Mouse (Mus musculus): ENCODE results near the gene Txndc2.

Gene Txndc2

DNA sequence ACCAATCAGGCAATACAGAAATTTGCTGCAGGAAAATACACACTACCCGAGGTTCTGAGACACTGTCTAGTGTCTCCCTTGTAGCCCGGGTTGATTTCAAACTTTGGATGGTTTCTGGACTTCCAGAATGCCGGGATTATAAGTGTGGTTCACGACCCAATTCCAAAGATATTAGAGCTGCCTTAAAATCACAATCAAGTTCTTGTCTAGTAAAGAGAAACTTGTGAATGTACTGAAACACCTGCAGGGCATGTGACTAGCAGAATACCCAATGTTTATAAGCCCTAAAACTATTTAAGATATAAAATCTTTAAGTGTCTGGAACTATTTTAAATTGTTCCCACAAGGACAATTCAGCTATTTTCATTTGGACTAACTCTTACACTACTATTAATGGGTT lies 30.2 kb downstream of the Txndc2 start:
- no peak for DNase-seq

DNA sequence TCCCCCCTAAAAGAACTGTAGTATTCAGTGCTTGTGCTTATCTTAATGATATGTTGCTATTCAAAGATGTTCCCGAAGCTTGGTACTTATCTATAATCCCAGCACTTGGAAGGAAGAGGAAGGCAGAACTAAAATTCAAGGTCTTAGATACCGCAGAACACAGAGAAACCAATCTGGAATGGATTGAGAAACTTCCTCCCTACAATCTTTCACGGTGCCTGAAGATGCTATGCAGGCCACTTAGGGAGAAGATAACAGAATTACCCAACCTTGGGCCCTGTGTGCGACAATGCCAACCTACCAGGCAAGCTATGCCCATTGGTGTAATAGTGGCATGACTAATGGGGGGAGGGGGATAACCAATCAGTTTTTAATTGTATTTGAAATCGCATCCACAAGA lies 33.2 kb downstream of the Txndc2 start:
- no peak for DNase-seq

DNA sequence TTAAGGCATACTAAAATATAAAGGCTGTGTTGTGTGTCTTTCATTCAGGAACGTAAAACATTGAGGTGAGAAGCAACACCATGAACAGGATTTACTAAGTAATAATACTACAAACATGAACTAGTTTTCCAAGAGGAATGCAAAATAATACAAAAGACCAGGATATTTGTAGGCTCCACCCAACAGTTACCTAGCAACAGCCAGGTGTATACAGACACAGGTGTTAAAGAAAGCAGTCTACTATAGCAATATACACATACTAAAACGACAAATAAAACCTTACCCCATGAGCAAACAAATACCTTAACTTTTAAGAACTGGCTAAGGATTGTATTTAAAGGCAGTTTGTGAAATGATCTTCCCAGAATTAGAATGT lies 33.7 kb downstream of the Txndc2 start:
- no peak for DNase-seq

DNA sequence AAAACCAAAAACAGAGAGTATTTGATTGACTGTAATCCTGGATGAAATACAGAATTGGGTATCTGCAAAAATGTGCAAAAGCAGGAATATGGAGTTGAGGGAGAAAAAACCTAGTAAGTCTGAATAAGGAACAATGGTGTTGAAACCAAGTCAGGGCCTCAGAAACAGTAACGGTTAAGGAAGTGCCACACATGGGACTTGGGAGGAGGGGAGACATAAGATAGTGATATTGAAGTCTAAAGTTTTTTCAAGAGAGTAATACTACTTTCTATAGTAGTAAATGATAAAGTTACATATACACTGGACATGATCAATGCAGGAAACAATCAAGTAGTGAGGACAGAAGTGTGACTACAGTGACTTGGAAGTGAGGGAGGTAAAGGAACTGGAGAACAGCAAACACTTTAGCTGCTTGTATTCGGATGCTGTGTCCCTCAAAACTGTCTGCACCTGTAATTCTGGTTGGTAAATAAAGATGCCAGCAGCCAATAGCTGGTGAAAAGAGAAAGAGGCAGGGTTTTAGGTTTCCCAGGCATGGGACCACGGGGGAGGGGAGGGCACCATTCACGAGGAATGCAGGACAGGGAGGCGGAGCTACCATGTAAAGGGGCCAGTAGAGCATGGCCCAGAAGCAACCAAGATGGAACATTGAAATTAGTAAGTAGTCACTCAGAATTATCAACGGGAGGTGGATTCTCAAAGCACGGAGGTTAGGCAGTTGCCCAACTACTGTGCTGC lies 34.2 kb downstream of the Txndc2 start:
- peak; percentile 24 for DNase-seq

DNA sequence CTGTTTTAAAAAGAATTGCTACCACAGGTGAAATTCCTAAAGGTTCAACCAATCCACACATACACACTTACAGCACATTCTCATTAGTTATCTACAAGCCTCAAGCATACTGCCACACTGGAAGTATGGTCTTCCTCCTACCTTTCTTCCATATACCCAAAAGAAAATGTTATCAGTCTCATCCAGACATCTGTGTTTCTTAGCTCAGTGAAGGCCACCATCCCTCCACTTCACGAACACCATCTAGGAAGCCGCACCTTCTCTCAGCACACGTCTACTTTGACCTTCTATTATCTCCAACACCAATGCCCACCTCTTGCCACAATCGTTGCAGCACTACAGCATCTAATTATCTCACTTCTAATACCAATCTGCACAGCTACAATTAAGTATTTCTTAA lies 36.0 kb downstream of the Txndc2 start:
- DNase-seq, result no peak

DNA sequence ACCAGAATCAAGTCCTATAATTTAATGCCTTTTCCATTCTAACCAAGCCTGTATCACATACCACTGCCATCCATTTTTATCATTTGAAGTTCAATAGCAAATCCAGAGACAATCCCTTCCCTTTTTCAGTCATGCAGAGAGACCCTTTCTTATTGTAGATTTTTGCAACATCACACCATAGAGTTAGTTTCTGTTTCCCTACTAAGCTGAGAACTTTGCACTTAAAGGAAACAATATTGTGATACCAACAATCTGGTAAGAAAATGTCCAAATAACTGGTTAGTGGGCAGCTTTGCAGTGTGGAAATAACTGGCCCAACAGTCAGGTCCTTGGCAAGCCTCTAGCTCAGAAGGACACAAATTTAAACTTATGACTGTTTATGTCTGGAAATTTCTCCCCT lies 37.1 kb downstream of the Txndc2 start:
- no peak for DNase-seq

DNA sequence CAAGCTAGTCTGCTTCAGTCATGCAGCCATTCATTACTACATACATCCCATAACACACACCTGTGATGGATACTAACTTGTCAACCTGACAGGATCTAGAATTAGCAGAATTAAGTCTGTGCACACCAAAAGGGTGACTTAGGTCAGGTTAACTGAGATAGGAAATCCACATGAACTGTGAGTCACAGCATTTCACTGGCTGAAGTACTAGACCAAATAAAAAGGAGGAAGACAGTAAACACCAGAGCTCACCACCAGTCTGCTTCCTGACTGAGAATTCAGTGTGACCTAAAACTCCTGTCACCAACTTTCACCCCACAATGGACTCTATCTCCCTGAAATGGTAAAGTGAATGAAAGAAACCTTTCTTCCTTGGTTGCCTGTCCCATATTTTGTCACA lies 37.7 kb downstream of the Txndc2 start:
- DNase-seq, result no peak

DNA sequence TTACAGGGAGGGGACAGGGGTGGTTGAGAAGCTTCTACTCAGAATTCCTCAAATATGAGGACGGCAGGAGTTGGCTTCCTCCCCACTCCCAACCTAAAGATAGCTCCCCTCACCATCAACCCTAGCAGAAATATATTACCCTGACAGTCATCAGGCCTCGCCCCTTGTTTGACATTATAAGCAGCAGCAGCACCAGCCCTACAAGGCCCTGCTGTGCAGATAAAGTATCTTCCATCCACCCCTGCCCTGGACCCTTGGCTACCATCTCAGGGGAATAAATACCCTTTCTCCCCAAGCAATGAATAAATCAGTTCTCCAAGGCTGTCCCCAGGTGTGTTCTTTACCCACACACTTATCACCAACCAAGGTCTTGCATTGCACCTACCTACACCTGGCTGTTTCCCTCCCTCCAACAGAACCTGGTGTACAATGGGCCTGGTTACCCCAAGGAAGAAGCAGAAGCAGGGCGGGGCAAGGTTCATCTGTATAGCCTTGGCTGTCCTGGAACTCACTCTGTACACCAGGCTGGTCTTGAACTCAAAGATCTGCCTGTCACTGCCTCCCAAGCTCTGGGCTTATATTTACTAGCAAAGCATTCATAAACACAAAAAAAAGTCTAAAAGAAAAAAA lies 44.0 kb downstream of the Txndc2 start:
- DNase-seq, result no peak

DNA sequence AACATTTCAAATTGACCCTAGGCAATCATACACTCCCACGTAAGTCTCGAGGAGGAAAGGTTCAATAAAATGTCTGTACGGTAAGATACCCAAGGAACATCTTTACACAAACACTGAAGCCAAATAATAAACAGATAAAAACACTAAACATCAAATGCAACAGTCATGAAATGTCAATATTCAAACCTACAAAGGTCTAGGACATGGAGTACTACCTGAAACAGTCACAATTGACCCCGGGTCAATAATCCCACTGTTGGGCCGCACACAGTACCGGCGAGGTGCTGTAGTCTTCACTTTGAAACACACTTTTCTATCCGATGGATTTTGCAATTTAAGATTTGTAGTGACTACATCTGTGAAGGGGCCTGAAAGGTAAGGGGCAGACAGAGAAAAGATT lies 47.3 kb downstream of the Txndc2 start:
- no peak for DNase-seq
